Mouse (Mus musculus) neutrophil, adult 5-6 weeks (primary cell): Measurements from ENCODE around the gene Pou2f2. TPM values are rescaled to one million over a fixed set of nuclear protein-coding genes. Genes with fewer than 3 reads are reported as not detected.

Experiments used
- ATAC-seq: fragments of 151-379, 151-347 bp; 2 replicates; pipeline ENCODE4 v1.8.0; 2017; ENCODE audit warnings: mild to moderate bottlenecking, moderate TSS enrichment; ENCODE audit not compliant: insufficient number of reproducible peaks, poor library complexity, low FRiP score, severe bottlenecking; ENCODE audit errors: extremely low read depth
- total RNA-seq: library from RNA; stranded (forward); fragments of 200-1000 nt; gene quantifications from 2 replicates; pipeline ENCODE4 v1.2.3, GENCODE M21; 2017

Pou2f2 gene
- total RNA-seq, 1 experiment from 2014 or later = 53.1 TPM

DNA sequence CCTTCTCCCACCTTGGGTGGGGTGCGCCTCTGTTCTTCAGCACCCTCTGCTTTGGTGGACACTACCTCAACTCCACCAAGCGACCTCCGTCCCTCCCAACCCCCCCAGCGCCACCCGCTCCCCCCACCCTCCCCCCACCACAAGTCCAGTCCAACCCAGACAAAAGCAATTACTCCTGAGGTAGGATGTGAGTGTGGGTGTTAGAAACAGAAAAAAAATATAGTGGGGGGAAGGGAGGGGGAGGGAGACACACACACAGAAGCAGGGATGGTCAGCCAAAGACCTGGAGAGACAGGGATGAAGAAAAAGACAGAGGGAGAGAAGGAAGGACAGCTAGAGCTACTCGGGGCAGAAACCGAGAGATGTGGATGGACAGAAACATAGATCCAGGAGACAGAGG is 25.7 kb downstream of the Pou2f2 start:
- no peak for ATAC-seq

DNA sequence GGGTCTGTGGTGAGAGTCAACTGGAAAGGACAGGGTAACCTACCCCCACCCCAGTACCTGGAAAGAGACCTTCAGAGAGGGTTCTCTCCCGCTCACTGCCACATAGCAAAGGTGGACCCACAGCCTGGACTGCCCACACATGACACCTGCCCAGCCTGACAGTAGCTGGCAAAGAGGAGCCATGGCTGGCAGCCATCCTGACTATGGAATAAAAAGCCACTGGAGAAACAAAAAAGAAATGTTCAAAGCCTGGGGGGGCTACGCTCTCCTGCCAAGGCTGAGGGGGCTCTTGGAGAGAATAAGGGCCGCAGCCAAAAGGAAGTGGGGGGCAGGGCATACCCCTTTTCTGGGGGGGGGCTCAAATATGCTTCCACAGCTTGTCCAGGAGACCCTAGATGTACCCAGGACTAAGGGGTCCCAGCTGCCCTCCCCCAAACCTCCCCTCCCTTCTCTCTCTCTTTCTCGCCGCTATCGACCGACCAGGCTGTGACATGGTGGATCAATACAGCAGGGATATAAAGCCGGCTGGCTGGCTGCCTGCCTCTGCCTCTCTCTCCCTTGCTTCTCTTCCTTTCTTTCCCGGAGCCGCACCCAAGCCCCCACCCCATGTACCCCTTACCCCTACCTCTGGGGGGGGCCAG is 27.5 kb downstream of the Pou2f2 start:
- ATAC-seq = no peak

DNA sequence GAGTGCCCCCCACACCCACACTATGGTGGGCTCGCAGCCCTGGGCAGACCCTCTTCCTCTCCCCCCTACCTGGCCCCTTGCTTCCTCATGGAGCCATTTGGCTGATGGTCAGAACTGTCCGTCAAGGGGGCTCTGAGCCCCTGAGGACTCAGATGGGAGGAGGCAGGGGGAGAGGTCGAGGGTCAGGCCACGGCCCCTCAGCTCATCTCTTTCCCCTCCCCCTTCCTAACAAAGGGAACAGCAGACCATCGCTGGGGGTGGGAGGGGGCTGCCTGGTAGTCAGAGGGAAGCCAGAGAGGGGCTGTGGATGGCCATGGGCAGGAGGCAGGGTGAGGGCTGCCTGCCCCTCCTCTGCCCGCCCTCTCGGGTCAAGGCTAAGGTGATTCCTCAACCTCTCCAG is 28.5 kb downstream of the Pou2f2 start:
- no peak for ATAC-seq

DNA sequence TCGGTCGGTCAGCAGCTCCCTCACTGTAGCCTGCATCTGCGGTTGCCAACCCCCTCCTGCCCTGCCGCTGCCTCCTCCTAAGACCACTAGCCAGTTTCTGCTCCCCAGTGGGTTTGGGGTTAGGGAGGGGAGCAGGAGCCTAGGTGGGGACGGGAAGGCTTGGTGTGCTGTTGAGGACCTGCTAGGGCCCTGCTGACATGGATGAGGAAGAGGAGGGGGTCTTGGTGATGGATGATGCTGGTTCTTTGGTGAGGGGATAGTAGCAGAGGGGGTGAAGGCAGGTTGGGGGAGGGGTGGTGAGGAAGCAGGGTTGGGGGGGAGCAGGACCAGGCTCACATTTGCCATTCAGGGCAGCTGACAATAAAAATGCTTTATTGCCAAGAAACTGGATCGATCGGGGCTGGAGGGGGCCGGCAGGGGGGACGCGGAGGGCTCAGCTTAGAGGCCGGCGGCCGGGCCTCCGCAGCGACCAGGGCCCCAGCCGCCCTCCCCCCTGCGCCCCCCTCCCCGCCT is 29.3 kb downstream of the Pou2f2 start:
- no peak for ATAC-seq

DNA sequence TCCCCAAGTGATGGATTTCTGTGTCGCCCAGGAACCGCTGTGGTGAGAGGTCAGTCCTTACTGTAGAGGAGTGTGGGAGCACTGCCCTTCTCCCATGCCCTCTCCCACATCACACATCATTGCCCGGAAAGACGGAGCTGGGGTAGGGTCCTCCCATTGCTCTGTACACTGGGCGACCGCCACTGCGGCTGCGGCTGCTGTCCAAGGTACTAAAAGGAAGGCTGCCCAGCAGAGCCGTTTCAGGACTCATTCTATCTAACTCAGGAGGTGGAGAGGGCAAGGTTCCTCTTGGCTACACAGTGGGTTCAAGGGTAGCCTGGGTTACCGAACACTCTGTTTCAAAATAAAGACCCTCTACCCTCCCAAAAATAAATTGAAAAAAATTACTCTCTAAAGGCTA is 33.6 kb downstream of the Pou2f2 start:
- ATAC-seq = no peak

DNA sequence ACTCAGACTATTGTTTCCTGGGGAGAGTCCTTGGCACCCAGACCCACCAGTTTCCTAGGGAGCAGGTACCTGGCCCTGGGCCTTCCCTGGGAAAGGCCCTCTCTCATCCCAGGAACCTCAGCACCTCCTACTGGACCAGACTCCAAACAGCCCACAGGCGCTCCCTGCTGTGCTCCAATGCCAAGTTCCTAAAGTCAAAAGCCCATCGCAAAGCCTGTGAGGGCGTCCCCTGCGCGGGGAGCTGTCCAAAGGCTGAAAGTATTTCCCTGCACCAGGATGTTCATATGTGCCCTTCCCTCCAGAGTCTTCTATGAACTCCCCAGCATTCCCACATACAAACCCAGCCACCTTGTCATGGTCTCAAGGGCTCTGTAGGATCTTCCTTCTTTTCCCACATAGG is 37.8 kb downstream of the Pou2f2 start:
- ATAC-seq = no peak

DNA sequence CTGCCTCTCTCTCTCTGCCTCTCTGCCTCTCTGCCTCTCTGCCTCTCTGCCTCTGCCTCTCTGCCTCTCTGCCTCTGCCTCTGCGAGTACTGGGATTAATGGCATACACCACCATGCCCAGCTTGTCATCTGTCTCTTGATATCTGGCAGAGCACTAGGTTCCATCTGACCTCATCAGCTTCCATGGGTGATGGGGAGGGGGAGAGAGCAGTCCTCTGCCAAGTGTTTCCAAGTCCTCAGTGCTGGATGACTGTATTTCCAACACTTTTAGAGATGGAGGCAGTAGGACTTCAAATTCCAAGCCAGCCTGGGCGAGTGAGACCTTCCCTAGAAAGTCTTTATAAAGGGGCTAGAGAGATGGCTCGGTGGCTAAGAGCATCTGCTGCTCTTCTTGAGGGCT is 42.0 kb downstream of the Pou2f2 start:
- ATAC-seq = no peak

DNA sequence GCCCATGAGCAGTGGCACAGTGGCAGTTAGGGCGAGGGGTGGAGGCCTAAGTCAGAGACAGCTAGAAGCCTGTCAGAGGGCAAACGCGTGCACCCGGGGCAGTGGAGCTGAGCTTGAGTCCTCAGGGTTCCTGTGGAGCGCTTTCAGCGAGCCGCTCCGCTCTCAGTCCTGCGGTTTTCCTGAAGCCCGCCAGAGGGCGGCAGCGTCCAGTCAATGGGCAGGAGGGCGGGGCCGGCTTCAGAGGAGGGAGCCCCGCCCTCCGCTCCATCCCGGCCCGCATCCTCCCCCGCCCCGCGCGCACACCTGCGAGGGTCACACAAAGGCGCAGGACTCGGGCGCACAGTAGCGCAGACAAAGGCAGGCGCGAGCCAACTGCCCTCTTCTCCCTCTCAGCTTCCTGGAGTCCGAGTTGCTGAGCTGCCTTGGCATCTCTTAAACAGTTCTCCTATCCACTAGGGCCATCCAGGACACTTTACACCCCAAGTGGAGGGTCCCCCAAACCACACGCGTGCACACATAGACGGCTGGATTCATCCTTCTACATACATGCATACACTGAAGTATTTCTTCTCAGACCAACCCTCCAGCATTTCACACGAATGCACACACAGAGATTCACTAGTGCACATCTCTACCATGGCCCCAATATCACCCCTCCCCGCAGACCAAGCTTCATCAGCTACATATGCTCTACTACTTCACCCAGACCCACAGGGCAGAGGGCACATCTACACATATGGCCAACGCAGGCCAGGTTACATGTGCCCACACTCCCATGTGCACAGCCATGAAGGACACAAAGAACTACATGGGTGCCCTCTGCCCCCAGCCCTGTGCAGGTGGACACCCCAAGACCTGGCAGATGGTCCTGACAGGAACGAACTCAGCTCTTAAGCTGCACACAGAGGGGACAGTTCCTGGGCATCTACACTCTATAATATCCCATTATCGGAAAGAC is 46.2 kb downstream of the Pou2f2 start:
- peak; percentile 70 for ATAC-seq

DNA sequence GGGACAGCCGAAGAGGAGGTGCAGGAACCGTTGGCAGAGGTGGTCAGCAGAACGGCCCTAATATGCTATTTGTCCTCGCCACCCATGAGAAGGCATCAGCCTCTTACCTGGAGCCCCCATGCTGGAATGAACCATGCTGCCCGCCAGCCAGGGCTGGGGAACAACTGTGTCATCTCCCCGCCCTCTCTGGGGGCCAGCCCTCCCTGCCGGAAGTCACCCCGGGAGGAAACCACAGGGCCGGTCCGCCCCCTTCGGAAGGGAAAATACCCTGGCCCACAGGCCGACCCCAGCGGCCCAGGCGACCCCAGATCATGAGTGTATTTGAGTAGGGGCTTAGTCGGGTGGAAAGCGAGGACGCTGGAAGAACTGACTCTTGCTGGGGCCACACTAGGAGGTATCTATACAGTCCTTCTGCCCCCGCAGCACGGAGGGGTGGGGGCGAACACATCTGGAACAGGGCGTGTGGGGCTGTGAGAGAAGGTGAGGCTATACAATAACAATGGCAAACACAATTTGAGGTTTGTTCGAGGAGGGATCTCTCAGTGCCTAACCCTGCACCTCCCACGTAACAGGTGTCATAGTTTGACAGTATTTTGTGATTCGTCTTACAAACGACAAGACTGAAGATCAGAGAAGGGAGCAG is 47.1 kb downstream of the Pou2f2 start:
- ATAC-seq = peak; percentile 39

DNA sequence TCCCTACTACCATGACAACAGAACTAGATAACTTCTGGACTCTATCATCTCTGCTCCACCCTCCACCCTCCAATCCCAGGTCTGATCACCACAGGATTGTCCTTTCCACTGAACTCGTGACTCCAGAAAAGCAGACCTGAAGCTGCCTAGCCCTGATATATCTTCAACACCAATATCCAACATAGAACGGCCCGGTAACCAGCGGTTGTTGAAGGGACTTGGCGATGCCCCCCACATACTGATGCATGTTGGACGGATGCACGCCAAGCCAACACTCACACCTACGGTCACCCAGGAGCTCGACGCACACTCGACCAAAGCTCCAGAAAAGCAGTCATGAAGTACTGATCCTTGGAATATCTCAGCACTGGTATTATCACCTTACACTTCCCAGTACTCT is 48.3 kb downstream of the Pou2f2 start:
- no peak for ATAC-seq

DNA sequence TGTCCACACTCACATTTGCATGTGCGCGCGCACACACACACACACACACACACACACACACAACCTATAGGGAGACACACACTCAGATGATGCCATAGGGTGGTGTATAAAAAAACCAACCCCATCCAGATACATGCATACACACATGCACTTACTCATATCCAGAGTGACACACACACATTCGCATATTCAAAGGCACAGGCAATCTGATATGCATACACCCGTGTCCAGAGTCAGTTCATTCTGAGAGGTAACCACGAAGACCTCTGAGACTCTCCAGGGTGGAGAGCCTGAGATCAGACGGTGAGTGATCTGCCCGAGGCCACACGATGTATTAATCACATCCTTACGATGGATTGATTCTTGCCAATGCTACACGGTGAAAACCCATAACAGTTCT is 49.0 kb downstream of the Pou2f2 start:
- no peak for ATAC-seq

DNA sequence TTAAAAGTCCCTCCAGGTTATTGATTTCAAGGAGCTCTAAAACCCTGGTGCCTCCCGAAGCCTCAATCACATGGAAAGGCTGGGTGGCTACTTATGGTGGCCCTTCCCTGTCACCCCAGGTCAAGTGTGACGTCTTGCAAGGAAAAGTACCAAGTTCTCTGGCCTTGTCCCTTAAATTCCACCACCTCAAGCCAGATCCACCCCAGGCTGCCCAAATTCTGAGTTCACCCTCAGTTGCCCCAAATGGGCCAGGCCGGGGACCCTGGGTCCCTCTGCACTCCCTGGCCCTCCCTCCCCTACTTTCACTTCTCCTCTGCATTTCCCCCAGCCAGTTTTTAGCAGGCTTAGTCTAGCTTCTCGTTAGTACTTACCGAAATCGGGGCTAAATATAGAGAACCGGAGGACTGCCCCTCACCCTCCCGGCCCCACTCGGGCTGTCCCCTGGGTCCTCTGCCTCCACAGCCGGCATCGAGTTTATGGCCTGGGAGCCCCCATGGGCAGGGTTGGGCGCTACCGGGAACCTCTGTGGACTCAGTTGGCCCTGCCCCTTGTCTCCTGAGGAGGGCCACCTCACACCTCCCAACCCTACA is 50.0 kb downstream of the Pou2f2 start:
- peak; percentile 46 for ATAC-seq

DNA sequence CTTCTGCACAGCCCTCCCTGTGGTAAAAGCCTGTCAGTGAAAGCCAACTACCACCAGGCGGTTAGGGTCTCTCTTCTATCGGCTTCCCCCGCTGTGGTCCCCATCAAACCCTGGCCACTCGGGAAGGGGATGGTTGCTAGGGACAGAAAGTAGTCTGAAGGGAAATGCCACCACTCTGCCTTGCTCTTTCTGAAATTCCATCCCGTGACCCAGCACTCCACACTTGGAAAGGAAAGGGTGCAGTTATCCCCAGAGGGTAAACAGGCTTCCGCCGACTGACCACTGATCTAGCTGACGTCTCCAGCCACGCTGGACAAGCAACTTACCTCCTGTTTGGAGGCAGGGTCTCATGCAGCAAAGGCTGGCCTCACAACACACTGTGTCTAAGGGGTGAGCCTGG is 51.6 kb downstream of the Pou2f2 start:
- ATAC-seq = no peak

DNA sequence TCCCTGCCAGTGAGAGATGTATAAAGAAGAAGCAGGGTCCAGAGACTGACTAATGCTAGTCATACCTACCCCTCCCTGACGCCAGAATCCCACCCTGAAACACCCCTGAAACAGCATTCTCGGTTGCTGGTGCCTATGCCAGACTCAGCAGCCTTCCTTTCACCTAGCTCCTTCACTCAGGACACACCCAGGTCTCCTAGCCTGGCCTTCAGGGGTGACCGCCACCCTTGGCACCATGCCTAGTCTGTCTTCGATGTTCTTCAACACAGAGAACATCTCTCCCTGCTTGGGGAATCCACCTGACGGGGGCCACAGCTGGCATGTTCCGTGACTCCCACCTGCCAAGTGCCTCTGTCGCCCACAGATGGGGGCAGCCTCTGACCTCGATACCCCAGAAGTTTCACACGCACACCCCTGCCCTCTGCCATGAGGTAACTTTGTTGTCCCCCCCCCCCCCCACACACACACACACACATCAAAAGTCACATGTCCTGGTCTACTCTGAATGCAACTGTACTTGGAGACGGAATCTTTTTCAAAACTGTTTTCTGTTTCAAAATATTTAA is 53.7 kb downstream of the Pou2f2 start:
- no peak for ATAC-seq

DNA sequence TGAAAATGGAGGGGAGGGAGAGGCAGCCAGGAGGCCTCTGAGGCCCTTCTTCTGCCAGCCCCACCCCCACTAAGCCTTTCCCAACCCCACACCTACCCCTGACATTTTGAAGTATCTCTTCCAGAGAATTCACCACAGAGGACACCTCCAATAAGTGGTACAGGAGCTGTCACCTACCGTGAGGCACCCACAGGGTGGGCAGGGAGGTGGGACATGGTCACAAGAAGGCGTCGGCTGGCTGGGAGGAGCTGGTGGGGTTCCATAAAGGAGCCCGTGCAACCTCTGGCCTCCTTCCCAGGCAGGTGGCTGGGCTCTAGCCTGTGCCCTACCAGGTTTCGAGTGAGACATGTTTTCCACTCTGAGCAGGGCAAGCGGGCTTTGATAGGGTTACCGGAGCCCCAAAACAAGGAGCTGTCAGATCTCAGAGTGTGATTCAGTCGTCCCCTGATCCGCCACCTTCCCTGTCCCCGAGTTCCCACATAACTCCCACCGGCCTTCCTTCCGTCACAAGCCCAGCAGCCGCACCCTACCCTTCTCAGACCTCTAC is 58.2 kb downstream of the Pou2f2 start:
- no peak for ATAC-seq

DNA sequence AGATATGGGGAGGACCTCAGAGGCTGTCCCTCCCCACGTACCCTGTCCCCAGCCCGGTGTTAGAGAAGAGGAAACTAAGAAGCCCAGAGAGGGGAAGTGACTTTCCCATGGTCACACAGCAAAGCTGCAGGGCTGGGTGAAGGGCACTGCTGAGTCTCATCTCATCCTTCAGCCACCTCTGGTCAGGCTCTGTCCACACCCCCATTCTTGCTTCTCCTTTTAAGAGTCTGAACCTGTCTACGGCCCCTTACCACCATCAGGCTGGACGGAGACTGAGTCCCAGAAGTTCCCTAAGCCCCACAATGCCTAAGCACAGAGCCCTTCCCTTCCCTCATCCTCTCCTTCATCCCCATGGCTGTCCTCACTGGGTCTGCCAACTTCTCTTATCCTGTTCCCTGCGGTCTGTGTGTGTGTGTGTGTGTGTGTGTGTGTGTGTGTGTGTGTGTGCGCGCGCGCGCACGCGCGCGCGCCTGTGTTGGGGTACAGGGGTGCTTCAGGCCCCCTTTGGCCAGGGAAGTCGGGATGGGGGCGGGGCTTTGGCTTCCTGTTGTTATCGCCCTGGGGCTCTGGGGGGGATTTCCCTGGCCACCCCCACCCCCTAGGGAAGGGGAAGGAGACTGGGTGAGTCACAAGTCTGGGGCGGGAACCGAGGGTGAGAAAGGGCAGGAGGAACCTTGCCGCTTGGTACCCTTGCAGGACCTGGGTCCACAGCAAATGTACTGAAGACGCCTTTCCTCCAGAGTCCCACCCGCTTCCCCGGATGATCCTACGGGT is 59.3 kb downstream of the Pou2f2 start:
- ATAC-seq = peak; percentile 55

DNA sequence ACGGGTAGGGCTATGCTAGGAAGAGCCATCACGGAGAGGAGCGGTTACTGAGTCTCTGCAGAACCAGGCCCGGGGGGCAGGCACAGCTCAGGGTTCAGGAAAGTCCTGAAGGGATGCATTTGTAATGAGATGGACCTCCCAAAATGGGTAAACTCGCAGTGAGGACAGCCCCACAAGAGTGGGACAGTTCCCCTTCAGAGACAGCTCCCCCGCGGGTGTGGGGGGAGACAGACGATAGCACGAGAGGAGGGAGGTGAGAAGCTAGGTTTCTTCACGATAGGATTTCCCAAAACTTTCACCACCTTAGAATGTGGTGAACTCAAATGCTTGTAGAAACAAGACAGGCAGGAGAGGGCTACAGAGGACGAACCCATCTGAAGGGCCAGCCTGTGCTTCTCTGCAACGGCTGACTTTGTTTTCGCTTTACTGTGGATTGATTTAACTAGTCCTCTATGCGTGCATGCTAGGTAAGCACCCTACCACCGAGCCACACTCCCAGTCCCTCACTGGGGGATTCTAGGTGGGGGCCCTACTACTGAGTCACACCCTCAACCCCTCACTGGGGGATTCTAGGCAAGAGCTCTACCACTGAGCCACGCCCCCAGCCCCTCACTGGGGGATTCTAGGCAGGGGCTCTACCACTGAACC is 66.4 kb downstream of the Pou2f2 start:
- ATAC-seq = no peak
